Mouse (Mus musculus): ENCODE data around the gene Traf7. TPM values are rescaled to one million over a fixed set of nuclear protein-coding genes. Genes with fewer than 3 reads are reported as not detected.

The Traf7 gene
- polyA plus RNA-seq, 1 experiment from 2014 or later = 65.8 TPM

GRCm38 (mm10) chr17:24507129-24507664, 20.5 kb downstream of the Traf7 start:
- DNase-seq (ENCODE audit: low spot score) (no peak), ATAC-seq (ENCODE audit: low FRiP score) (peak; percentile 17; the same call in 1 of the 2 replicates)
- Histone ChIP-seq H3K9ac (ENCODE audit: low read depth, low read length) (no peak overlapping the region), H3K4me1 (replicated peaks; ENCODE audit: control insufficient read depth, insufficient read depth, low read length) (no peaks in the 10 kb centered on the region), H3K27ac (ENCODE audit: low read depth, low read length) (no peak overlapping the region), H3K4me2 (replicated peaks; ENCODE audit: low read depth, low read length) (no peak overlapping the region), H3K4me3 (ENCODE audit: low read depth, low read length) (no peak overlapping the region), H3K27me3 (ENCODE audit: control insufficient read depth, insufficient read depth, low read length) (no peaks in the 10 kb centered on the region), H3K36me3 (ENCODE audit: control insufficient read depth, insufficient read depth, low read length) (peaks cover 14% of the 10 kb centered on the region; the same call in 1 of the 2 replicates), H3K9me3 (ENCODE audit: control insufficient read depth, low read length) (no peaks in the 10 kb centered on the region)
- 53% methylated on average over 19 of the region's 19 CpGs for WGBS

DNA sequence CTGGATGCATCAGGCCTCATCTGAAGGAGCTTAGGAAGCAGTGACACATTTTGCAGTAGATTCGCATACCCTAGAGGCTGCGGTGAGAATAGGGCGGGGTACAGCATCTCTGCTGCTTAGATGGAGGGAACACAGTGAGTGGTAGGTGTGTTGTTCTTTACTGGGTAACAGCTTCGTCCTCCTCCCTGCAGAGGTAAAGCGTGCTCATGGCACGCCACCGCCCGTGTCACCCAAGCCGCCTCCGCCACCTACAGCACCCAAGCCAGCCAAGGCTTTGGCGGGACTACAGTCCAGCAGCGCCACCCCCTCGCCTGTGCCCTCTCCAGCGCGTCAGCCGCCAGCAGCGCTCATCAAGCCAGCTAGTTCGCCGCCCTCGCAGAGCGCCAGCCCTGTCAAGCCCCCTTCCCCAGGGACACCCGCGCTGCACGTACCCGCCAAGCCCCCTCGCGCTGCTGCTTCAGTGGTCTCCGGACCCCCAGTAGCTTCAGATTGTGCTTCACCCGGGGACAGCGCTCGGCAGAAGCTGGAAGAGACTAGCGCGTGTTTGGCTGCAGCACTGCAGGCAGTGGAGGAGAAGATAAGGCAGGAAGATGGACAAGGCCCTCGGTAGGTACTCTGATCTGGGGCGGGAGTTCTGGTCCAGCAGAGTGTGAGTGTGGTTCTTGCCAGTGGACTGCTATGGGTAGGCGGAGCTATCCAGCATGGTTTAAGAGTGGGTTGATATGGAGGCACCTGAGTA, 21.2 kb downstream of the Traf7 start:
- 25% methylated on average over 36 of the region's 36 CpGs for WGBS
- peak; percentile 34 for ATAC-seq (ENCODE audit: low FRiP score)
- H3K4me2 ChIP-seq (replicated peaks; ENCODE audit: low read depth, low read length) = 0 out of 2 replicates have a peak overlapping the region, but pooled peaks have one; percentile 11

GRCm38 (mm10) chr17:24505286-24505955, 22.3 kb downstream of the Traf7 start:
- DNase-seq (ENCODE audit: low spot score) = no peak
- H3K4me2 ChIP-seq (replicated peaks; ENCODE audit: low read depth, low read length) = no peak overlapping the region
- no peak overlapping the region for H3K9ac ChIP-seq (ENCODE audit: low read depth, low read length)
- H3K36me3 ChIP-seq (ENCODE audit: control insufficient read depth, insufficient read depth, low read length) = peaks cover 7% of the 10 kb centered on the region; the same call in 1 of the 2 replicates
- no peaks in the 10 kb centered on the region for H3K27me3 ChIP-seq (ENCODE audit: control insufficient read depth, insufficient read depth, low read length)
- ATAC-seq (ENCODE audit: low FRiP score) = no peak
- no peak overlapping the region for H3K4me3 ChIP-seq (ENCODE audit: low read depth, low read length)
- no peaks in the 10 kb centered on the region for H3K9me3 ChIP-seq (ENCODE audit: control insufficient read depth, low read length)
- no peak overlapping the region for H3K27ac ChIP-seq (ENCODE audit: low read depth, low read length)
- no peaks in the 10 kb centered on the region for H3K4me1 ChIP-seq (replicated peaks; ENCODE audit: control insufficient read depth, insufficient read depth, low read length)
- WGBS = 92% methylated on average over 29 of the region's 30 CpGs

More for the DNA sequence above, 21.2 kb downstream of the Traf7 start:
- no peak overlapping the region for H3K9ac ChIP-seq (ENCODE audit: low read depth, low read length)
- no peaks in the 10 kb centered on the region for H3K4me1 ChIP-seq (replicated peaks; ENCODE audit: control insufficient read depth, insufficient read depth, low read length)
- peak; percentile 36 for DNase-seq (ENCODE audit: low spot score)
- H3K27ac ChIP-seq (ENCODE audit: low read depth, low read length) = no peak overlapping the region
- no peak overlapping the region for H3K4me3 ChIP-seq (ENCODE audit: low read depth, low read length)
- no peaks in the 10 kb centered on the region for H3K9me3 ChIP-seq (ENCODE audit: control insufficient read depth, low read length)
- H3K27me3 ChIP-seq (ENCODE audit: control insufficient read depth, insufficient read depth, low read length) = no peaks in the 10 kb centered on the region
- H3K36me3 ChIP-seq (ENCODE audit: control insufficient read depth, insufficient read depth, low read length) = peaks cover 13% of the 10 kb centered on the region; the same call in 1 of the 2 replicates

GRCm38 (mm10) chr17:24504085-24504484, 23.7 kb downstream of the Traf7 start:
- ATAC-seq (ENCODE audit: low FRiP score) (no peak), DNase-seq (ENCODE audit: low spot score) (no peak)
- Histone ChIP-seq H3K27ac (ENCODE audit: low read depth, low read length) (no peak overlapping the region), H3K27me3 (ENCODE audit: control insufficient read depth, insufficient read depth, low read length) (no peaks in the 10 kb centered on the region), H3K36me3 (ENCODE audit: control insufficient read depth, insufficient read depth, low read length) (peaks cover 7% of the 10 kb centered on the region; the same call in 1 of the 2 replicates), H3K4me1 (replicated peaks; ENCODE audit: control insufficient read depth, insufficient read depth, low read length) (no peaks in the 10 kb centered on the region), H3K9me3 (ENCODE audit: control insufficient read depth, low read length) (no peaks in the 10 kb centered on the region), H3K4me2 (replicated peaks; ENCODE audit: low read depth, low read length) (no peak overlapping the region), H3K4me3 (ENCODE audit: low read depth, low read length) (no peak overlapping the region), H3K9ac (ENCODE audit: low read depth, low read length) (no peak overlapping the region)
- 90% methylated on average over 10 of the region's 10 CpGs for WGBS

- DNase-seq (ENCODE audit: low spot score) = no peak
Observed at GRCm38 (mm10) chr17:24502208-24502607, 25.5 kb downstream of the Traf7 start.

DNA sequence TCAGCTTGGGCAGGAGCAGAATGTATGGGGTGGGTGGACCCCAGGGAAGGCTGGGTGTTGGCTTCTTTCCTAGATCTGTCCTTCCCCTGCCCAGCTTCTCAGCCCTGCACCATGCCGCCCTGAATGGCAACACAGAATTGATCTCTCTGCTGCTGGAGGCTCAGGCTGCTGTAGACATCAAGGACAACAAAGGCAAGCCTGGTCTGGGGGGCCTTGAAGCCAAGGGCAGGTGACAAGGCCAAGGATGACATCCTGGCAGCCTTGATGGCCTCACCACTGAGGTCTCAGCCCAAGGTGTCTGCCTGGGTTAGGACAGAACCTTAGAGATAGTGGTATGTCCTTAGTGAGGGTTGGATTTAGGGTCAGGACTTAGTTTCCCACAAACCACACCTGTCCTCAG, 31.7 kb downstream of the Traf7 start:
- DNase-seq (ENCODE audit: low spot score) (no peak), ATAC-seq (ENCODE audit: low FRiP score) (no peak)
- Histone ChIP-seq H3K4me2 (replicated peaks; ENCODE audit: low read depth, low read length) (no peak overlapping the region), H3K27me3 (ENCODE audit: control insufficient read depth, insufficient read depth, low read length) (no peaks in the 10 kb centered on the region), H3K27ac (ENCODE audit: low read depth, low read length) (no peak overlapping the region), H3K36me3 (ENCODE audit: control insufficient read depth, insufficient read depth, low read length) (no peaks in the 10 kb centered on the region), H3K4me3 (ENCODE audit: low read depth, low read length) (no peak overlapping the region), H3K9me3 (ENCODE audit: control insufficient read depth, low read length) (no peaks in the 10 kb centered on the region), H3K4me1 (replicated peaks; ENCODE audit: control insufficient read depth, insufficient read depth, low read length) (no peaks in the 10 kb centered on the region), H3K9ac (ENCODE audit: low read depth, low read length) (no peak overlapping the region)
- WGBS = 93% methylated on average over 1 of the region's 1 CpGs

More at GRCm38 (mm10) chr17:24502208-24502607, 25.5 kb downstream of the Traf7 start:
- no peak overlapping the region for H3K27ac ChIP-seq (ENCODE audit: low read depth, low read length)
- H3K4me3 ChIP-seq (ENCODE audit: low read depth, low read length) = no peak overlapping the region
- no peaks in the 10 kb centered on the region for H3K36me3 ChIP-seq (ENCODE audit: control insufficient read depth, insufficient read depth, low read length)
- no peaks in the 10 kb centered on the region for H3K27me3 ChIP-seq (ENCODE audit: control insufficient read depth, insufficient read depth, low read length)
- H3K4me1 ChIP-seq (replicated peaks; ENCODE audit: control insufficient read depth, insufficient read depth, low read length) = no peaks in the 10 kb centered on the region
- ATAC-seq (ENCODE audit: low FRiP score) = no peak
- no peak overlapping the region for H3K4me2 ChIP-seq (replicated peaks; ENCODE audit: low read depth, low read length)
- no peaks in the 10 kb centered on the region for H3K9me3 ChIP-seq (ENCODE audit: control insufficient read depth, low read length)
- H3K9ac ChIP-seq (ENCODE audit: low read depth, low read length) = no peak overlapping the region
- WGBS = 49% methylated on average over 11 of the region's 11 CpGs

DNA sequence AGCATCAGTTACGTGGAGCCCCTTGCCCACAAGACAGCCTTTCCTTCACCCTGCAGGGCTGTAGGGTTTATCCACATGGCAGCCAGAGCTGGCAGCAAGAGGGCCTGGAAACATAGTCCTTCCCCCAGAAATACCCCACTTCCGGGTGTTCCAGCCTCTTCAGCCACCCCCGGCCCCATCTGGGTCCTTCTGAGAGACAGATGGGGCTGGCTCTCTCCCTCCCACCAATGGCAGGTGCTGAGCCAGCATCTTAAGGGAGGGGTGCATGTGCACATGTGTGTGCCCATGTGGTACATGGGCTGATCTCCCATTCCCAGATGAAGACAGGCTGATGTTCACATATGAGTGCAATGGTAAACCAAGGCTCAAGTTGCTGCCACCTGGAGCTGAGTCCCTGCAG, 32.3 kb downstream of the Traf7 start:
- Histone ChIP-seq H3K27ac (ENCODE audit: low read depth, low read length) (no peak overlapping the region), H3K4me2 (replicated peaks; ENCODE audit: low read depth, low read length) (no peak overlapping the region), H3K9me3 (ENCODE audit: control insufficient read depth, low read length) (no peaks in the 10 kb centered on the region), H3K4me1 (replicated peaks; ENCODE audit: control insufficient read depth, insufficient read depth, low read length) (no peaks in the 10 kb centered on the region), H3K36me3 (ENCODE audit: control insufficient read depth, insufficient read depth, low read length) (no peaks in the 10 kb centered on the region), H3K9ac (ENCODE audit: low read depth, low read length) (no peak overlapping the region), H3K4me3 (ENCODE audit: low read depth, low read length) (no peak overlapping the region), H3K27me3 (ENCODE audit: control insufficient read depth, insufficient read depth, low read length) (no peaks in the 10 kb centered on the region)
- ATAC-seq (ENCODE audit: low FRiP score) (no peak), DNase-seq (ENCODE audit: low spot score) (no peak)
- WGBS = 82% methylated on average over 3 of the region's 3 CpGs

GRCm38 (mm10) chr17:24494627-24495335, 33.0 kb downstream of the Traf7 start:
- Histone ChIP-seq H3K4me1 (replicated peaks; ENCODE audit: control insufficient read depth, insufficient read depth, low read length) (peaks cover 2% of the 10 kb centered on the region; the same call in 1 of the 2 replicates), H3K9ac (ENCODE audit: low read depth, low read length) (no peak overlapping the region), H3K9me3 (ENCODE audit: control insufficient read depth, low read length) (no peaks in the 10 kb centered on the region), H3K4me2 (replicated peaks; ENCODE audit: low read depth, low read length) (no peak overlapping the region), H3K27me3 (ENCODE audit: control insufficient read depth, insufficient read depth, low read length) (no peaks in the 10 kb centered on the region), H3K36me3 (ENCODE audit: control insufficient read depth, insufficient read depth, low read length) (no peaks in the 10 kb centered on the region), H3K27ac (ENCODE audit: low read depth, low read length) (no peak overlapping the region), H3K4me3 (ENCODE audit: low read depth, low read length) (no peak overlapping the region)
- ATAC-seq (ENCODE audit: low FRiP score) = 0 out of 2 replicates have a peak, but pooled peaks have one; percentile 26
- peak; percentile 72 for DNase-seq (ENCODE audit: low spot score)
- 36% methylated on average over 2 of the region's 2 CpGs for WGBS

Data from hindbrain, embryonic 11.5 days (tissue).